ENCODE assay signal across 9 mouse cellular contexts in genomic region chr9:83805977-83806815, GRCm38 (mm10). TPM values are rescaled to one million over a fixed set of nuclear protein-coding genes. Genes with fewer than 3 reads are reported as not detected.
DNase-seq lines count a peak whose midpoint lies in the region; ATAC-seq and TF ChIP-seq lines count a peak whose summit lies in the region.
"Had no signal": no experiment of that assay in that cellular context is flagged by ENCODE, and none has a peak within 500 bp of the region (broad histone marks: within the 10 kb centered on the region; RNA-seq: fewer than 3 reads in every experiment).

Elovl4 (minus strand) TSS chr9:83806277.

- peak within 1 kb of the TSS; percentile 88 for H3K9ac ChIP-seq in hindbrain, embryonic 11.5 days (ENCODE audit: low read depth, low read length)
- peak within 1 kb of the TSS; percentile 40 for H3K9ac ChIP-seq in lung, embryonic 15.5 days

- no peak for TF ChIP-seq CTCF in olfactory bulb, adult 2 months (IDR thresholded peaks at IDR 0.05; ENCODE audit: insufficient read depth, low read depth, low read length)

- H3K27me3 ChIP-seq in hindbrain, embryonic 11.5 days (ENCODE audit: control insufficient read depth, insufficient read depth, low read length): no peaks in the 10 kb centered on the region
- H3K27me3 ChIP-seq in lung, embryonic 15.5 days: peaks cover 38% of the 10 kb centered on the region

- peak; percentile 92 for ATAC-seq in hindbrain, embryonic 11.5 days (ENCODE audit: low FRiP score)
- peak; percentile 92 for ATAC-seq in lung, embryonic 15.5 days (ENCODE audit: borderline replicate concordance, extremely low read depth, low FRiP score, low TSS enrichment)

- no peaks in the 10 kb centered on the region for H3K36me3 ChIP-seq in hindbrain, embryonic 11.5 days (ENCODE audit: control insufficient read depth, insufficient read depth, low read length)
- no peaks in the 10 kb centered on the region for H3K36me3 ChIP-seq in lung, embryonic 15.5 days

- WGBS in hindbrain, embryonic 11.5 days: 3% methylated on average over 70 of the region's 71 CpGs
- WGBS in lung, embryonic 15.5 days: 3% methylated on average over 33 of the region's 71 CpGs
- WGBS in olfactory bulb, adult 2 months: 1% methylated on average over 63 of the region's 71 CpGs

- peak; percentile 65 for DNase-seq in NIH3T3 (ENCODE audit: low read depth)
- peak; percentile 93 to 95 for DNase-seq in cerebellum, postnatal 10 days
- peak; percentile 74 to 81 for DNase-seq in frontal cortex, postnatal 25 days (ENCODE audit: low spot score in 2 of 2)
- peak; percentile 89 for DNase-seq in hindbrain, embryonic 11.5 days (ENCODE audit: low spot score)
- peak; percentile 78 to 91 for DNase-seq in layer of hippocampus, postnatal 10 days (ENCODE audit: low spot score in 2 of 2)
- peak; percentile 59 for DNase-seq in thymus, postnatal 14 days

- peak within 1 kb of the TSS; percentile 90 for H3K27ac ChIP-seq in hindbrain, embryonic 11.5 days (ENCODE audit: low read depth, low read length)
- H3K27ac ChIP-seq in lung, embryonic 15.5 days: no peak within 1 kb of the TSS
- H3K27ac ChIP-seq in olfactory bulb, adult 2 months (ENCODE audit: insufficient read depth, low read depth, low read length): peak within 1 kb of the TSS; percentile 82
- H3K27ac ChIP-seq: macrophage had no signal

- no peaks in the 10 kb centered on the region for H3K9me3 ChIP-seq in hindbrain, embryonic 11.5 days (ENCODE audit: control insufficient read depth, low read length)
- H3K9me3 ChIP-seq in lung, embryonic 15.5 days: no peaks in the 10 kb centered on the region

- H3K4me3 ChIP-seq in hindbrain, embryonic 11.5 days (ENCODE audit: low read depth, low read length): peak within 1 kb of the TSS; percentile 72
- peak within 1 kb of the TSS; percentile 60 for H3K4me3 ChIP-seq in lung, embryonic 15.5 days
- peak within 1 kb of the TSS; percentile 68 for H3K4me3 ChIP-seq in olfactory bulb, adult 2 months (ENCODE audit: insufficient read depth, low read depth, low read length)

- TF ChIP-seq POLR2A in olfactory bulb, adult 2 months (IDR thresholded peaks at IDR 0.05; ENCODE audit: insufficient read depth, low read depth, low read length): peak; percentile 98

- peaks cover 2% of the 10 kb centered on the region; the same call in 1 of the 2 replicates for H3K4me1 ChIP-seq in hindbrain, embryonic 11.5 days (replicated peaks; ENCODE audit: control insufficient read depth, insufficient read depth, low read length)
- 0 out of 2 replicates have a peak, but pooled peaks cover 8% of the 10 kb centered on the region for H3K4me1 ChIP-seq in lung, embryonic 15.5 days
- H3K4me1 ChIP-seq in olfactory bulb, adult 2 months (ENCODE audit: control insufficient read depth, insufficient read depth, low read length): peaks cover 12% of the 10 kb centered on the region

- H3K4me2 ChIP-seq in hindbrain, embryonic 11.5 days (replicated peaks; ENCODE audit: low read depth, low read length): peak within 1 kb of the TSS; percentile 92
- H3K4me2 ChIP-seq in lung, embryonic 15.5 days: peak within 1 kb of the TSS; percentile 100

RNA-seq across cellular contexts. Expression of gene Elovl4, which starts in this region (rescaled TPM):
- 35.2 and 44.9 TPM in 2 replicates for polyA plus RNA-seq in hindbrain, embryonic 11.5 days (2014; fragmentation: Nextera tagmentation; extraction: Ambion mirVana)
- total RNA-seq in layer of hippocampus, postnatal 10 days (2021): 10 to 100 TPM; 87.5 to 93.3 TPM
- polyA plus RNA-seq in lung, embryonic 15.5 days (2015; fragmentation: Nextera tagmentation; extraction: Ambion mirVana): 3.6 and 4.3 TPM in 2 replicates
- polyA plus RNA-seq in olfactory bulb, adult 2 months (2012; ENCODE audit: insufficient read depth, insufficient read length, low replicate concordance, missing spikeins): not detected in 2 replicates
- polyA plus RNA-seq: macrophage had no signal
